Comparison of ENCODE assay signal across 27 mouse cellular contexts in the genomic region with DNA sequence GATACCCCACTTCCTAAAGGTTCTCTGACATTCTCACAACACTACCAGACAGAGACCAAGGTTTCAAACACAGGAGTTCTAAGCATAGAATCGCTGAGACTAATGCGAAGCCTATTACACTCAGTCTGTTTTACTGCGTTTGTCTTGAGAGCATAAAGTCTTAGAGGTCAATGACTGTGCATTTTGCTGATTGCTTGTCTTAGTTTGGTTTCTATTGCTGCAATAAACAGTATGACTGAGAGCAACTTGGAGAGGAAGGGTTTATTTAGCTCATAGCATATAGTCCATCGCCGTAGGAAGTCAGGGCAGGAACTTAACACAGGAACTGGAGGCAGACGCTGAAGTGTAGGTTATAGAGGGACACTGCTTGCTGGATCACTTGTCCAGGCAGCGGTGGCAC.
"Had no signal": no experiment of that assay in that cellular context is flagged by ENCODE, and none has a peak within 500 bp of the region (broad histone marks: within the 10 kb centered on the region; RNA-seq: fewer than 3 reads in every experiment).

No protein-coding gene starts in this region.

- H3K4me3 ChIP-seq: gastrocnemius, adult 2 months; heart, adult 2 months; heart, embryonic 10.5 days; heart, embryonic 12.5 days; hindbrain, embryonic 10.5 days; hindbrain, embryonic 12.5 days; kidney, embryonic 15.5 days; limb, embryonic 13.5 days; limb, embryonic 15.5 days; liver, embryonic 12.5 days had no signal

- H3K36me3 ChIP-seq: heart, embryonic 10.5 days; heart, embryonic 12.5 days; hindbrain, embryonic 10.5 days; hindbrain, embryonic 12.5 days; kidney, embryonic 15.5 days; limb, embryonic 13.5 days; limb, embryonic 15.5 days; liver, embryonic 12.5 days had no signal

- H3K4me2 ChIP-seq: heart, embryonic 12.5 days; hindbrain, embryonic 14.5 days; kidney, embryonic 15.5 days; limb, embryonic 13.5 days; limb, embryonic 15.5 days; liver, embryonic 12.5 days had no signal

- H3K9ac ChIP-seq: heart, embryonic 12.5 days; hindbrain, embryonic 12.5 days; hindbrain, embryonic 14.5 days; kidney, embryonic 15.5 days; limb, embryonic 13.5 days; limb, embryonic 15.5 days; liver, embryonic 12.5 days; liver, embryonic 14.5 days had no signal

- H3K27me3 ChIP-seq: hindbrain, embryonic 12.5 days; kidney, embryonic 15.5 days; limb, embryonic 15.5 days had no signal

- DNase-seq: gastrocnemius, adult 2 months; gastrocnemius, postnatal 10 days; gastrocnemius, postnatal 25 days; heart, adult 2 months; heart, postnatal 10 days; heart, postnatal 4 days; kidney, adult 11 months; kidney, adult 2 months; kidney, adult 9 months; kidney, postnatal 14 days; kidney, postnatal 36 days; layer of hippocampus, adult 9-11 months; layer of hippocampus, postnatal 36 days; left cerebral cortex, postnatal 4 days had no signal

- H3K9me3 ChIP-seq: heart, embryonic 10.5 days; heart, embryonic 12.5 days; hindbrain, embryonic 10.5 days; hindbrain, embryonic 12.5 days; kidney, embryonic 15.5 days; limb, embryonic 13.5 days; limb, embryonic 15.5 days; liver, embryonic 12.5 days had no signal

- ATAC-seq: hindbrain, embryonic 16.5 days; inflammation-experienced regulatory T-cells, adult 6 months; liver, embryonic 12.5 days had no signal

- H3K4me1 ChIP-seq: liver, embryonic 12.5 days had no signal

- H3K27ac ChIP-seq: gastrocnemius, adult 2 months; heart, adult 2 months; heart, embryonic 10.5 days; hindbrain, embryonic 10.5 days; hindbrain, embryonic 12.5 days; hindbrain, embryonic 14.5 days; kidney, embryonic 15.5 days; kidney, postnatal 0 days; limb, embryonic 13.5 days; limb, embryonic 15.5 days; liver, embryonic 12.5 days; liver, embryonic 14.5 days had no signal
